Mouse (Mus musculus) heart, adult 2 months (tissue): ENCODE measurements at regions not wholly inside any gene's neighbourhood (a gene's known extent, or its start where the extent isn't known, plus 50 kb on each side); places are given as distances from the start of the nearest gene placed in this dataset.

Experiments
- DNase-seq, 2 experiments: peaks; one replicate each; pipeline ENCODE4 v3.0.0; 2021
- H3K27ac ChIP-seq: fragments of 200-600 bp; 2 replicates; pipeline ENCODE4 v1.8.1; 2022
- H3K27me3 ChIP-seq: fragments of 200-500 bp; 2 replicates; pipeline ENCODE4 v1.6.1; 2012; ENCODE audit warnings: mild to moderate bottlenecking, low read length, inconsistent platforms, mixed read lengths; ENCODE audit not compliant: control insufficient read depth, insufficient read depth
- H3K36me3 ChIP-seq: fragments of 200-500 bp; 2 replicates; pipeline ENCODE4 v1.6.1; 2012; ENCODE audit warnings: low read length, inconsistent platforms; ENCODE audit not compliant: control insufficient read depth, insufficient read depth
- H3K4me1 ChIP-seq: fragments of 200-500 bp; 2 replicates; pipeline ENCODE4 v1.6.1; 2011; ENCODE audit warnings: low read length; ENCODE audit not compliant: control insufficient read depth, insufficient read depth
- H3K4me3 ChIP-seq: fragments of 200-600 bp; 2 replicates; pipeline ENCODE4 v1.8.1; 2022
- H3K79me2 ChIP-seq: fragments of 200-500 bp; replicated peaks from 2 replicates; pipeline ENCODE4 v1.6.1; 2012; ENCODE audit warnings: mild to moderate bottlenecking, inconsistent platforms, low read length, moderate library complexity, mixed read lengths; ENCODE audit not compliant: control insufficient read depth, insufficient read depth
- H3K9ac ChIP-seq: fragments of 200-500 bp; 2 replicates; pipeline ENCODE4 v1.6.1; 2012; ENCODE audit warnings: low read depth, mild to moderate bottlenecking, control low read depth, inconsistent platforms, low read length, mixed read lengths
- CTCF ChIP-seq: fragments of 200-600 bp; IDR thresholded peaks from 2 replicates; pipeline ENCODE4 v1.8.1; 2022; ENCODE audit warnings: antibody characterized with exemption, mild to moderate bottlenecking, moderate library complexity
- EP300 ChIP-seq: fragments of 200-500 bp; IDR thresholded peaks from 2 replicates; pipeline ENCODE4 v1.6.1; 2011; ENCODE audit warnings: low read depth, low read length, control low read depth; ENCODE audit not compliant: insufficient read depth
- POLR2A ChIP-seq: fragments of 200-500 bp; IDR thresholded peaks from 2 replicates; pipeline ENCODE4 v1.6.1; 2011; ENCODE audit warnings: mild to moderate bottlenecking, low read depth, low read length, control low read depth; ENCODE audit not compliant: insufficient read depth
- WGBS: fragments of 180-500 bp; shearing (Covaris S2); methylation state at CpG from one replicate; pipeline ENCODE4 v1.1.7; 2018; 5-methylcytosine and 5-hydroxymethylcytosine counted together
- intact Hi-C: fragments of 180-260 bp; cut with DNase I; formaldehyde crosslinking; loops from one replicate; pipeline ENCODE4 v1.15.1; 2025

DNA sequence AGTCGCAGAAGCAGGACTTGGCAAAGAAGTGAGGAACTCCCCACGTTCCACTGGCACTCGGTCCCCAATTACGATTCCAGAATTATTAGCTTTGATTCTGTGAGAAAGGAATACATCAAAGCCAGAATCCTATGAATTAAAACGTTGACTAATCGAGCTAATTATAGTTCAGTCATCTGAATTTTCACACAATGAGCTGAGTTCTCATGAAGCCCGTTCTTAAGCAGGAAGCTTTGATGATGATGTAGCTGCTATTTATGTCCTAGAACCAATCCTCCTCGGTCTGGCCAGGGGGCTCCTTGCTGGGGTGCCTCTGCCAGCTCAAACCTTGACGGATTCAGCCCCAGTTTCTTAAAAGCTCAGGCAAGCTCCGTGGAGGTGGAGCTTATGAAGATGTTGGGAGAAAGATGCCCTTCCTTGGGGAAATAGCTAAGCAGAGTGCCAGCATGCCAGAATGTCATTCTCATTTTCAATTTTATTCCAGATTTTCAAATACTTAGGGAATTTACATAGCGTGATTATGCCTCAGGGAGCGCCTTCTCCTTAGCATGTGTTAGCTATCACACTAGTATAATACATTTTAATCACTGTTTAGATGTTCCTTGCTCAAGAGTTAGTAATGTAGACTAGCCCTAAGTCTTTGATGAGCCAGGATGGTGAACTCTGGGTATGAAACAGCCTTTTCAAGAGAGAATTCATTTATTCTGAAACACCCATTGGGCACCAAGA lies 65.5 kb upstream of the Ppm1b start:
- H3K4me3 ChIP-seq: no peak overlapping the region
- DNase-seq: no peak
- H3K4me1 ChIP-seq: no peaks in the 10 kb centered on the region
- no peaks in the 10 kb centered on the region for H3K27me3 ChIP-seq
- no peaks in the 10 kb centered on the region for H3K79me2 ChIP-seq
- intact Hi-C loops: no loop called here
- no peak for TF ChIP-seq EP300
- TF ChIP-seq CTCF: no peak
- TF ChIP-seq POLR2A: no peak
- H3K27ac ChIP-seq: no peak overlapping the region
- whole genome bisulfite sequencing: 41% methylated on average over 12 of the region's 12 CpGs
- H3K36me3 ChIP-seq: no peaks in the 10 kb centered on the region
- H3K9ac ChIP-seq: no peak overlapping the region

DNA sequence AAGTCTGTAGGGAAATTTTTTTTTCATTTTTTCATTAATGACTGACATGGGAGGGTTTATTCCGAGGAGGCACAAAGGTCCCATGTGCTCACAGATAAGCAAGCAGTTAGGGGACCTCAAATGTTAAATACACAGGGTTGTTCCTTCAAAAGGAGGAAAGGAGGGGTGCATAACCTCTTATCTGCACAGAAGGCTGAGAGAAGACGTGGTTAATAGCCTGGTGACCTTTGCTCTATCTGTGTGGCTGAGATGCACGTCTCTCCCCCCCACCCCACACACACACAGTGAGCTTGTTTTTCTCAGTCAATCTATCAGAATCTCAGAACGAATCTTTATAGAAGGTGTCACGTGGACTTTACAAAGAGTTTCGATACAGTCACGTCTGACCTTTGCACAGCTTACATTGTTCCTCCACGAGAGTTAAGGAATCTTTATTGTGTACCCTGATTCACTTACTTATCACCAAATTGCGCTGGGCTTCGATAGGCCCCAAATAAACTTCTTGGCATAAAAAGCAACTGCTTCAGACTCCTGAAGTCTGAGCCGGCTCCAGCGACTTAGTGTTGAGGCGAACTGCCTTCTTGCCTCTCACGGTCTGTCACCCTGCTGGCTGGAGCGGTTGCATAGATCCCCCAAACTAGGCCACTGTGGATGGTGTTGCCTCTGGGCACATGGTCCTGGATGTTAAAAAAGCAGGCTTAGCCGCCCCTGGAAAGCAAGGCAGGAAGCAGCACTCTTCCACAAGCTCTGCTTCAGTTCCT lies 63.1 kb upstream of the Ppm1b start:
- 74% methylated on average over 16 of the region's 16 CpGs for WGBS
- DNase-seq: no peak
- Histone ChIP-seq H3K36me3 (no peaks in the 10 kb centered on the region), H3K79me2 (no peaks in the 10 kb centered on the region), H3K27ac (no peak overlapping the region), H3K27me3 (no peaks in the 10 kb centered on the region), H3K9ac (no peak overlapping the region), H3K4me1 (no peaks in the 10 kb centered on the region), H3K4me3 (no peak overlapping the region)
- intact Hi-C loops: no loop called here
- no peak for TF ChIP-seq POLR2A
- TF ChIP-seq CTCF: no peak

DNA sequence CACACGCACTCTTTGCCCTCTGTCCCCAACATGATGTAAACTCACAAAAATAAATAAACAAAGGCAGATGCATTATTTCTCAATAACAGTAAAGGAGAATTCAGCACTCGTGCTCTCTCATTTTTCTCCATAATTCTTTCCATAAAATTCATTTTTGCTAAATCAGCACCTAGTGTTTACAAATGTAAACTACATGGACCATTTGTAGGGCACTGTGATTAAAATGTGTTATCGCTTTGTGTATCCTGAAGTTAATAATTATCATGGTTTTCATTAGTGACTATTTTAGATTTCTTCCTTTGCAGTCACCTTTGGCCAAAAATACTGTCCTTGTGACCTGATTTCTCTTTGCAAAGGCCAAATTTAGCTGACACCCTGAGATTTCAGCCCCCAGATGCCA lies 61.0 kb upstream of the Ppm1b start:
- Histone ChIP-seq H3K27ac (no peak overlapping the region), H3K79me2 (no peaks in the 10 kb centered on the region), H3K27me3 (no peaks in the 10 kb centered on the region), H3K4me3 (no peak overlapping the region), H3K9ac (no peak overlapping the region), H3K4me1 (no peaks in the 10 kb centered on the region), H3K36me3 (no peaks in the 10 kb centered on the region)
- no peak for DNase-seq
- 91% methylated on average over 3 of the region's 3 CpGs for WGBS
- TF ChIP-seq POLR2A (no peak), EP300 (no peak), CTCF (no peak)
- intact Hi-C loops: no loop called here

DNA sequence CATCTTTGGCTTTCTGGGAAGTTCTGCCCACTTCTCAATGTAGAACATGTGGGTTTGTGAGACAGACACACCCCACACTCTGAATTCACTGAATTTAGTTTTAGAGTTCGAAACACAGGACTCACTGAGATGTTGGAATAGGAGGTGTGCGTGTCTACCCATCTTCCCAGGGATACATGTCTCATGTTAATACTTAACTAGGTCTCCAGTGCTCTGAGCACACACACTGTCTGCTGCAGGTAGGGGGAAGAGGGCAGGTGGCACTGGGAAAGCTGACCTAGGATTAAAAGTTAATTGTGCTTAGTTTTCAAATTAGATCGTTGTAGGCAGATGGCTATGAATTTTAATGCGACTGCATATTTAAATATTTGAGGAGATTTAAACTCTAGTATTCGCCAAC lies 60.0 kb upstream of the Ppm1b start:
- no peaks in the 10 kb centered on the region for H3K27me3 ChIP-seq
- H3K36me3 ChIP-seq: no peaks in the 10 kb centered on the region
- no peaks in the 10 kb centered on the region for H3K4me1 ChIP-seq
- 85% methylated on average over 5 of the region's 5 CpGs for WGBS
- no peak overlapping the region for H3K27ac ChIP-seq
- no peak overlapping the region for H3K9ac ChIP-seq
- intact Hi-C loops: no loop called here
- no peaks in the 10 kb centered on the region for H3K79me2 ChIP-seq
- TF ChIP-seq POLR2A: no peak
- no peak for TF ChIP-seq CTCF
- no peak for TF ChIP-seq EP300
- H3K4me3 ChIP-seq: no peak overlapping the region
- DNase-seq: no peak

DNA sequence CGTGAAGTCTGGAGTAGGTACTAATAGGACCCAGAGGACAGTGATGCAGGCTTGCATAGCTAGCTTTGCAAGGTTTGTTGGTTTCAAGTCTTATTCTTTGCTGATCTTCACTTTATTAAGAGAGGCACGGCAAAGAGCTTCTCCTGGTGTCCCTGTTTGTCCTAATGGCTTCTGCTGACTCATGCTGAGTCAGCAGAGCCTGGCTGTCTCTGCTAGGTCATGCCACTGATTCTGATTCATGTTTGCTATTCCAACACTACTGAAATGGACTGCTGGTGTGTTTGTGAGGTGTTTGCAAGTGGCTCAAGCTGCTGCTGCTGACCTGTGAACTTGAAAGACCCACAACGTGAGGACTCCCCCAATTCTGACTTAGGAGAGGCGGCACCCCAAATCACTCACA lies 58.1 kb upstream of the Ppm1b start:
- no peak overlapping the region for H3K27ac ChIP-seq
- H3K36me3 ChIP-seq: no peaks in the 10 kb centered on the region
- TF ChIP-seq EP300 (no peak), POLR2A (no peak), CTCF (no peak)
- H3K79me2 ChIP-seq: no peaks in the 10 kb centered on the region
- no peak overlapping the region for H3K9ac ChIP-seq
- WGBS: 92% methylated on average over 4 of the region's 4 CpGs
- no peaks in the 10 kb centered on the region for H3K27me3 ChIP-seq
- no peak overlapping the region for H3K4me3 ChIP-seq
- DNase-seq: no peak
- intact Hi-C loops: no loop called here
- no peaks in the 10 kb centered on the region for H3K4me1 ChIP-seq

DNA sequence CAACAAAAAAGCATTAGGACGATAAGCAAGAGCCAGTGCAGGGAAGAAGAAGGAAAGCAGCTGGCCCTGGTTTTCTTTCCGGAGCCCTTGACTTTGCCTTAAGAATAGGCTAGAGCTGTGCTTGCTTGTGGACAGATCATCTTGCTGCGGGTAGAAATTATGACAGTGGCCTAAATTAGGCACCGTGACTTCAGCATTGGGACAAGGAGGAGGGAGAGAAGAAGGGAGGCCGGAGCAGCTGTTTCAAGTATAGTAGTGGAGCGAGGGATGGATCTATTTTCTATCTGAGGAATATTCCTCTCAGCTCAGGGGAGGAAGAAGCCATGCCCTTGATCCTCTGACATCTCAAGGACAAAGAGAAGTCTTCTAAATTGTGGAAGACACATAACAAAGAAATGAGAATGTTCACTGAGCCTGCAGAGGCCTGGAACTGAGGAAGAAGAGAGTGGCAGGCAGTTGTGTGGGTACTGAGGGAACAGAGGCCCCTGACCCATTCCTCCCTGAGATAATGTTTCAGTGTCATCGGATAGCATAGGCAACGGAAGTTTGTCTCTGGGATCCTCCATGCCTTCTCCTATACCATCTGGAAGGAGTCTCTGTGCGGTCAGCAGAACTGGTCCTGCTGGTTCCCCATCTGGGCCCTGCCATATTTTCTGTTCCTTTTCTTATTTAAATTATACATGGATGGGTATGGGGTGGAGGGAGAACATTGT lies 52.8 kb upstream of the Ppm1b start:
- no peak overlapping the region for H3K9ac ChIP-seq
- H3K27ac ChIP-seq: no peak overlapping the region
- TF ChIP-seq CTCF: no peak
- no peak for TF ChIP-seq POLR2A
- no peak for TF ChIP-seq EP300
- no peaks in the 10 kb centered on the region for H3K36me3 ChIP-seq
- H3K79me2 ChIP-seq: no peaks in the 10 kb centered on the region
- intact Hi-C loops: no loop called here
- H3K27me3 ChIP-seq: no peaks in the 10 kb centered on the region
- no peak for DNase-seq
- WGBS: 70% methylated on average over 9 of the region's 9 CpGs
- H3K4me3 ChIP-seq: no peak overlapping the region
- no peaks in the 10 kb centered on the region for H3K4me1 ChIP-seq
